Mouse (Mus musculus) hindbrain, embryonic 13.5 days (tissue): ENCODE measurements around the gene Polr2h. TPM values are rescaled to one million over a fixed set of nuclear protein-coding genes. Genes with fewer than 3 reads are reported as not detected.

ENCODE experiments used
- ATAC-seq: fragments of 200-750 bp; cut with Nextera tagmentation; 2 replicates; pipeline ENCODE4 v1.8.0; 2017; ENCODE audit warnings: moderate TSS enrichment; ENCODE audit not compliant: low FRiP score
- H3K27ac ChIP-seq: fragments of 300-500 bp; sonication (generic); 2 replicates; pipeline ENCODE4 v1.5.1; 2015; ENCODE audit warnings: inconsistent platforms, mild to moderate bottlenecking, moderate library complexity
- H3K27me3 ChIP-seq: fragments of 300-500 bp; sonication (generic); 2 replicates; pipeline ENCODE4 v1.6.1; 2015; ENCODE audit warnings: mild to moderate bottlenecking, inconsistent platforms
- H3K36me3 ChIP-seq: fragments of 300-500 bp; sonication (generic); 2 replicates; pipeline ENCODE4 v1.6.1; 2015; ENCODE audit warnings: mild to moderate bottlenecking, inconsistent platforms
- H3K4me1 ChIP-seq: fragments of 300-500 bp; sonication (generic); replicated peaks from 2 replicates; pipeline ENCODE4 v1.6.1; 2015; ENCODE audit warnings: inconsistent platforms
- H3K4me2 ChIP-seq: fragments of 300-500 bp; sonication (generic); 2 replicates; pipeline ENCODE4 v1.6.1; 2015; ENCODE audit warnings: inconsistent platforms, mild to moderate bottlenecking, moderate library complexity
- H3K4me3 ChIP-seq: fragments of 300-500 bp; sonication (generic); 2 replicates; pipeline ENCODE4 v1.5.1; 2015; ENCODE audit warnings: mild to moderate bottlenecking, inconsistent platforms
- H3K9ac ChIP-seq: fragments of 300-500 bp; sonication (generic); 2 replicates; pipeline ENCODE4 v1.6.1; 2015; ENCODE audit warnings: mild to moderate bottlenecking, inconsistent platforms
- H3K9me3 ChIP-seq: fragments of 300-500 bp; sonication (generic); 2 replicates; pipeline ENCODE4 v1.6.1; 2016; ENCODE audit warnings: inconsistent platforms
- WGBS: fragments of 180-500 bp; shearing (Covaris S2); methylation state at CpG from one replicate; pipeline ENCODE4 v1.1.7; 2015; 5-methylcytosine and 5-hydroxymethylcytosine counted together
- polyA plus RNA-seq: library from polyadenylated mRNA; unstranded; fragments of >200 nt; fragmentation: Nextera tagmentation; extraction: Ambion mirVana; gene quantifications from 2 replicates; pipeline ENCODE4 v1.2.1, GENCODE M21; 2015

Polr2h gene
- polyA plus RNA-seq, 1 experiment from 2014 or later = 83.5 TPM

- Histone ChIP-seq H3K9me3 (no peaks in the 10 kb centered on the region), H3K27ac (no peak overlapping the region), H3K9ac (no peak overlapping the region), H3K4me3 (no peak overlapping the region), H3K4me1 (peaks cover 27% of the 10 kb centered on the region), H3K4me2 (no peak overlapping the region), H3K36me3 (peaks cover 82% of the 10 kb centered on the region), H3K27me3 (no peaks in the 10 kb centered on the region)
- 95% methylated on average over 6 of the region's 6 CpGs for WGBS
- no peak for ATAC-seq
These were observed 13.6 kb upstream of the Polr2h start for GRCm38 (mm10) chr16:20703699-20704400.

- Histone ChIP-seq H3K9ac (no peak overlapping the region), H3K9me3 (no peaks in the 10 kb centered on the region), H3K4me3 (no peak overlapping the region), H3K4me1 (peaks cover 21% of the 10 kb centered on the region), H3K27ac (no peak overlapping the region), H3K27me3 (no peaks in the 10 kb centered on the region), H3K36me3 (peaks cover 82% of the 10 kb centered on the region), H3K4me2 (no peak overlapping the region)
- ATAC-seq = no peak
- 73% methylated on average over 3 of the region's 3 CpGs for WGBS
These were observed 11.7 kb upstream of the Polr2h start for GRCm38 (mm10) chr16:20705786-20706185.

GRCm38 (mm10) chr16:20706407-20707055 lies 10.9 kb upstream of the Polr2h start:
- peaks cover 16% of the 10 kb centered on the region for H3K4me1 ChIP-seq
- no peak for ATAC-seq
- H3K9me3 ChIP-seq = no peaks in the 10 kb centered on the region
- H3K4me3 ChIP-seq = no peak overlapping the region
- no peaks in the 10 kb centered on the region for H3K27me3 ChIP-seq
- no peak overlapping the region for H3K27ac ChIP-seq
- H3K9ac ChIP-seq = no peak overlapping the region
- 87% methylated on average over 2 of the region's 2 CpGs for WGBS
- H3K36me3 ChIP-seq = peaks cover 86% of the 10 kb centered on the region
- no peak overlapping the region for H3K4me2 ChIP-seq

GRCm38 (mm10) chr16:20708220-20708938 lies 9.1 kb upstream of the Polr2h start:
- H3K36me3 ChIP-seq = peaks cover 95% of the 10 kb centered on the region
- 92% methylated on average over 21 of the region's 21 CpGs for WGBS
- H3K4me3 ChIP-seq = no peak overlapping the region
- ATAC-seq = no peak; the same call in 1 of the 2 replicates
- H3K9me3 ChIP-seq = no peaks in the 10 kb centered on the region
- H3K4me1 ChIP-seq = peaks cover under 1% of the 10 kb centered on the region
- no peak overlapping the region for H3K4me2 ChIP-seq
- no peak overlapping the region for H3K27ac ChIP-seq
- no peaks in the 10 kb centered on the region for H3K27me3 ChIP-seq
- no peak overlapping the region for H3K9ac ChIP-seq

DNA sequence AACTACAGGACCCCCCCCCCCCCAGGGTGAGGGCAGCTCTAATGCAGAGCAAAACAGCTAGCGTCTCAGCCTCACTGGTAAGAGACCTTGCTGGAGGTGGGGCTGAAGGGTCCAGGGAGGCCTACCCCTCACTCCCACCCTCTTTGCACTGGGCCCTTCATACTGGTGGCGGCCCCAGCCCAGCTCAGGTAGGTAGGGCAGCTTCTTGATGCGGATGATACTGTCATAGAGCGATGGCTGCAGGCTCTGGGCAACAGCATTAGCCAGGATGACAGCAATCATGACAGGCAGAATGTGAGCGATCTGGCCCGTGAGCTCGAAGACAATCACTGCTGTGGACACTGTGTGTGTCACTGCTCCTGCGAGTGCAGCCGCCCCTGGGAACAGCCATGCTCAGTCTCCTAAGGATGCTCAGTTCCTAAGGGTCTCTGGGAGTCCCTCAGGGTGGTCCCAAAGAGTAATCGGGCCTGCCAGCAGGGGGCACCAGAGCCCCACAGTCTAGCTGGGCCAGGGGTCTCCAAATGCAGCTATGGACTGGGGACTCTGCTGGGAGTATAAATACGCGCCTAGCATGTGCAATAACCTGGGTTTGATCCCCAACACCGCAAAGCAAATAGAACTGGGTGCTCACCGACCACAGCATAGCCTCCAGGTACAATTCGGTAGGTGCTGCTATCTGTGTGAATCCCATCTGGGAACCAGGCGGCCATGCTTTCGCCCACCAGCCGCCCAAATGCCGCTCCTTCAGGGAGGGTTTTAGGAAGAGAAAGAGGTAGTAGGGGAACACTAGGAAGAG lies 8.3 kb upstream of the Polr2h start:
- Histone ChIP-seq H3K27me3 (no peaks in the 10 kb centered on the region), H3K4me1 (peaks cover 8% of the 10 kb centered on the region), H3K27ac (no peak overlapping the region), H3K9ac (peak overlapping the region; percentile 19; the same call in 1 of the 2 replicates), H3K4me3 (no peak overlapping the region), H3K4me2 (no peak overlapping the region), H3K36me3 (peaks cover 91% of the 10 kb centered on the region), H3K9me3 (no peaks in the 10 kb centered on the region)
- peak; percentile 26; the same call in 1 of the 2 replicates for ATAC-seq
- WGBS = 79% methylated on average over 19 of the region's 19 CpGs

DNA sequence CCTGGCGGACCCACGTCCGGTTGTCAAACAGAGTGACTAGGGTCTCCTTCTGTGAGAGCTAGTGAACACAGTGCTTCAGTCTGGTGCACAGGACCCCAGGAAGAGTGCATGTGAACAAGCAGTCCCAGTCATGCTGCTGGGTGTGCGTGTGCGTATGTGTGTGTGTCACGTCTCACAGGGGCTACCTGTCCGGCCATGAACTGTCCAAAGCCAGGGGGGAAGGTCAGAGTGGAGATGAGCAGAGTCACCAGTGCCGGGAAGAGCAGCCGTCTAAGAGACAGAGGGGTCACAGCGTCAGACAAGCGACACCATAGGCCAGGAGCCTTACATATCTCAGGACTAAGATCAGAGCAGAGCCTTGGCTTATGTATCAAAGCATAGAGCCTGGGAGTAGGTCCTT lies 7.1 kb upstream of the Polr2h start:
- Histone ChIP-seq H3K9ac (no peak overlapping the region), H3K27me3 (no peaks in the 10 kb centered on the region), H3K9me3 (no peaks in the 10 kb centered on the region), H3K4me3 (no peak overlapping the region), H3K4me1 (peaks cover 20% of the 10 kb centered on the region), H3K4me2 (no peak overlapping the region), H3K36me3 (peaks cover 80% of the 10 kb centered on the region), H3K27ac (no peak overlapping the region)
- 95% methylated on average over 11 of the region's 11 CpGs for WGBS
- ATAC-seq = no peak

DNA sequence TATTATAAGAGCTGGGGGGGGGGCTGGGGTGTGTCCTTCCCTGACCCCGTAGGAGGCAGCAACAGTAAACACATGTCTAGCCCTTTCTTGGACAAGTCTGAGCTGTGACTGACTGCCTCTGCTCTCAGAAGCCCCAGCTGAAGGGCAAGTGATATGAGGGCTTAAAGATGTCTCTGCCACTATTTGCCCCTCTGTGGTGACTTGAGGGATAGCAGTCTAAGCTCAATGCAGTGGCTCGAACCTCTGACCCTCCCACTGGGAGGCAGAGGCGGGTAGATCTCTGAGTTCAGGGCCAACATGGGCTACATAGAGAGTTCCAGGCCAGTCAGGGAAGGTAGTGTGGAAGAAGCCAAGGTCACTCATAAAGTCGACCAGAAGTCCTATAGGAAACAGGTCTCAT lies 6.7 kb upstream of the Polr2h start:
- 80% methylated on average over 4 of the region's 4 CpGs for WGBS
- H3K27me3 ChIP-seq = no peaks in the 10 kb centered on the region
- no peak overlapping the region for H3K9ac ChIP-seq
- H3K36me3 ChIP-seq = peaks cover 76% of the 10 kb centered on the region
- H3K27ac ChIP-seq = no peak overlapping the region
- no peak overlapping the region for H3K4me2 ChIP-seq
- H3K4me3 ChIP-seq = no peak overlapping the region
- H3K9me3 ChIP-seq = no peaks in the 10 kb centered on the region
- peaks cover 23% of the 10 kb centered on the region for H3K4me1 ChIP-seq
- ATAC-seq = no peak

DNA sequence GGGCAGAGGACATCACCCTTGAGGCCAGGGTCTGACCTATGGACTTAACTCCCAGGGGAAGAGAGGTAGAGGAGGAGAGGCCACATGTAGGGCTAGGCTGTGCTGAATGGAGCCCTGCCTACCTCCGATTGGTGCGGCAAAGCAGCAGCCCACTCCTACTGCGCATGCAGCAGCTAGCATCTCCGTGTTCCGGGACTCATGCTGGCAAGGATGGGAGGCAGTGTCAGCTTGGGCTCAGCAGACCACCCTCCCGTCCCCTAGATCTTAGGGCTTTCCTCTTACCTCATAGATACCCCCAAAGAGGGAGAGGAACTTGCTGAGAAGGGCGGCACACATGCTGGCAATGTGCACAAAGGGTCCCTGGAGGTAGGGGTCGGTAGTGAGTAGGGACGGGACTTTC lies 5.3 kb upstream of the Polr2h start:
- no peaks in the 10 kb centered on the region for H3K9me3 ChIP-seq
- peaks cover 62% of the 10 kb centered on the region for H3K36me3 ChIP-seq
- H3K27ac ChIP-seq = no peak overlapping the region
- no peak overlapping the region for H3K9ac ChIP-seq
- no peak overlapping the region for H3K4me3 ChIP-seq
- ATAC-seq = no peak
- H3K4me1 ChIP-seq = peaks cover 32% of the 10 kb centered on the region
- H3K4me2 ChIP-seq = no peak overlapping the region
- WGBS = 78% methylated on average over 9 of the region's 9 CpGs
- H3K27me3 ChIP-seq = no peaks in the 10 kb centered on the region

DNA sequence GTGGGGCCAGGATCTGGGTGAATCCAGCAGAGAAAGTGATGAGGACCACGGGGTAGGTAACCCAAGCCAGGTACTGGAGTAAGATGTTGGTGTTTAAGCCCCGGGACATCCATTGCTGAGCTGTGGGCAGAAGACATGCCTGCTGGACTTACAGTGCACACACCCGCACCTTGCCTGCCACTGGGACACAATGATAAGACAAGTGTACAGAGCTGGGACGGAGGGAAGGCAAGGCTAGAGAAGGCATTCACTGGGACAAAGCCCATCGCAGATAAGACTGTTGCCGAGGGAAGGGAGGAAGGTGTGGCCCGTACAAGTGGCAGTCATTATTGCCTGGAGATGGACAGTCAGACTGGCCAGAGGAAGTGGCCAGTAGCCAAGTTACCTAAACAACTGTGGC lies 4.6 kb upstream of the Polr2h start:
- peaks cover 55% of the 10 kb centered on the region for H3K36me3 ChIP-seq
- H3K4me2 ChIP-seq = no peak overlapping the region
- H3K4me3 ChIP-seq = no peak overlapping the region
- no peak overlapping the region for H3K9ac ChIP-seq
- H3K9me3 ChIP-seq = no peaks in the 10 kb centered on the region
- no peak for ATAC-seq
- H3K27me3 ChIP-seq = no peaks in the 10 kb centered on the region
- H3K4me1 ChIP-seq = peaks cover 34% of the 10 kb centered on the region
- no peak overlapping the region for H3K27ac ChIP-seq
- WGBS = 96% methylated on average over 7 of the region's 7 CpGs

GRCm38 (mm10) chr16:20714307-20715080 lies 3.0 kb upstream of the Polr2h start:
- H3K4me2 ChIP-seq = peak overlapping the region; percentile 96
- H3K27ac ChIP-seq = 0 out of 2 replicates have a peak overlapping the region, but pooled peaks have one; percentile 18
- H3K9ac ChIP-seq = peak overlapping the region; percentile 86
- WGBS = 25% methylated on average over 11 of the region's 11 CpGs
- H3K9me3 ChIP-seq = no peaks in the 10 kb centered on the region
- ATAC-seq = no peak
- H3K4me1 ChIP-seq = peaks cover 44% of the 10 kb centered on the region
- H3K36me3 ChIP-seq = peaks cover 42% of the 10 kb centered on the region
- no peaks in the 10 kb centered on the region for H3K27me3 ChIP-seq
- peak overlapping the region; percentile 69 for H3K4me3 ChIP-seq

DNA sequence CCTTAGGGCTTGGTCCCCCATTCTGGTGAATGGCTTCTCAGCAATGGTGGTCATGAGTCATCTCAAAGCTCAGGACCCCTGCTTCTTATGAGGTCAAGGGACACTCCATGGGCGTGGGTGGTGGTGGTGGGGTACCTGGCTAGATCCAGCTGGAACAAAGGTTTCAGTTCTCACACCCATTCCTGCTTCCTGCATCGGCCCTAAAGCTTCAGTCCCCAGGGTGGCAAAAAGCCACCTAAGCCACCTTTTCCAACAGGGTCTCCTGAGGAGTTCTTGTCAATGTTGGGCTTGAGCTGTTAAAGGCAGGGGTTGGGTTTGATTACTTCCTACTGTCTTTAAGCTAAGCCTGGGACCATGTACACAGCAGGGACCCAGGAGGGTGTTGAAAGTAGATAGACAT lies 2.3 kb upstream of the Polr2h start:
- Histone ChIP-seq H3K4me2 (peak overlapping the region; percentile 96), H3K4me1 (peaks cover 44% of the 10 kb centered on the region), H3K9ac (peak overlapping the region; percentile 86), H3K27me3 (no peaks in the 10 kb centered on the region), H3K4me3 (peak overlapping the region; percentile 69), H3K36me3 (peaks cover 42% of the 10 kb centered on the region), H3K27ac (0 out of 2 replicates have a peak overlapping the region, but pooled peaks have one; percentile 30), H3K9me3 (no peaks in the 10 kb centered on the region)
- ATAC-seq = no peak
- 58% methylated on average over 2 of the region's 2 CpGs for WGBS
